Mouse (Mus musculus) brain, embryonic 14.5 days (tissue): Measurements from ENCODE around the gene H2-K1. TPM values are rescaled to one million over a fixed set of nuclear protein-coding genes. Genes with fewer than 3 reads are reported as not detected.
"Not testable (repeated sequence)": the region's sequence is repeated elsewhere in the genome, so short reads cannot be mapped to it uniquely, and the experiment has no call there.

Experiments used
- DNase-seq: peaks from one replicate; pipeline ENCODE4 v3.0.0-alpha.2; 2011; ENCODE audit warnings: low read depth
- CTCF ChIP-seq: fragments of 200-500 bp; IDR thresholded peaks from 2 replicates; pipeline ENCODE4 v1.5.1; 2012; ENCODE audit warnings: inconsistent platforms, mild to moderate bottlenecking, moderate library complexity, borderline replicate concordance; ENCODE audit not compliant: insufficient read depth, insufficient read length; ENCODE audit errors: extremely low read depth
- POLR2A ChIP-seq: fragments of 200-500 bp; IDR thresholded peaks from 2 replicates; pipeline ENCODE4 v1.6.1; 2012; ENCODE audit warnings: mild to moderate bottlenecking, inconsistent platforms, borderline replicate concordance; ENCODE audit not compliant: poor library complexity, insufficient read depth, insufficient read length, severe bottlenecking; ENCODE audit errors: extremely low read depth
- polyA plus RNA-seq: library from polyadenylated mRNA; depleted of rRNA; stranded (reverse); fragments of >200 nt; gene quantifications from 2 replicates; pipeline ENCODE4 v1.2.3, GENCODE M21; 2012

Gene H2-K1
- polyA plus RNA-seq, 1 experiment = 20.5 TPM

DNA sequence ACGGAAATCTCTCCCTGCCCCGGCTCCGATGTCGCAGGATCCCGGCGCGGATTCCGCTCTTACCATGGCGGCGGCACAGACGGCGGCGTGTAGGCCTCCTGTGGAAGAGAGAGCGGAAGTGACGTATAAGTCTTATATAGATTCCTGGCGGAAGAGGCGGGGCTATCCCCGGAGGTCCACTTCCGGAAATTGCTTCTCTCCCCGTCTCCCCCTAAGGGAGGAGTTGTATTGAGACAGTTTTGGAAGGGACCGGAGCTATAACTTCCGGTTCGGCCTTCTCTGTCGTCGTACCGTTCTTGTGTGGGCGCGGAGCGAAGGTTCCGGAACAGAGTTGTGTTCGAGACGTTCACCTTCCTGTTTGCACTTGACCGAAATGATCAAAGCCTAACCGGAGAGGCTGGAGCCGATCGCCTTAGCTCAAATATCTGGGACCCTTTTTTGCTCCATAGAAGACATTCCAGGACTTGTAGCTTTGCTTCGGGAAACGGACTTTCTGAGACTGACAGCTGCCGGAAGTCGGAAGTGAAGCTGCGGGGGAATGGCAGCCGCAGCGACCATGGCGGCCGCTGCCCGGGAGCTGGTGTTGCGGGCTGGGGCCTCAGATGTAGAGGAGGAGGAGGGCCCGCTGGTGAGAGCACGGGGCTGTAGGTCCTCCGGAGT is 44.5 kb downstream of the H2-K1 start, which contains the start of the genes Vps52 and Rps18:
TSS of gene Vps52 (plus strand) at position 258 of the 660 bp plus-strand sequence.
TSS of gene Rps18 (minus strand) at position 447 of the 660 bp plus-strand sequence.
- DNase-seq = peak; percentile 99
- TF ChIP-seq POLR2A = peak; percentile 83; the same call in 1 of the 2 replicates
- TF ChIP-seq CTCF = 0 out of 2 replicates have a peak, but pooled peaks have one; percentile 25

DNA sequence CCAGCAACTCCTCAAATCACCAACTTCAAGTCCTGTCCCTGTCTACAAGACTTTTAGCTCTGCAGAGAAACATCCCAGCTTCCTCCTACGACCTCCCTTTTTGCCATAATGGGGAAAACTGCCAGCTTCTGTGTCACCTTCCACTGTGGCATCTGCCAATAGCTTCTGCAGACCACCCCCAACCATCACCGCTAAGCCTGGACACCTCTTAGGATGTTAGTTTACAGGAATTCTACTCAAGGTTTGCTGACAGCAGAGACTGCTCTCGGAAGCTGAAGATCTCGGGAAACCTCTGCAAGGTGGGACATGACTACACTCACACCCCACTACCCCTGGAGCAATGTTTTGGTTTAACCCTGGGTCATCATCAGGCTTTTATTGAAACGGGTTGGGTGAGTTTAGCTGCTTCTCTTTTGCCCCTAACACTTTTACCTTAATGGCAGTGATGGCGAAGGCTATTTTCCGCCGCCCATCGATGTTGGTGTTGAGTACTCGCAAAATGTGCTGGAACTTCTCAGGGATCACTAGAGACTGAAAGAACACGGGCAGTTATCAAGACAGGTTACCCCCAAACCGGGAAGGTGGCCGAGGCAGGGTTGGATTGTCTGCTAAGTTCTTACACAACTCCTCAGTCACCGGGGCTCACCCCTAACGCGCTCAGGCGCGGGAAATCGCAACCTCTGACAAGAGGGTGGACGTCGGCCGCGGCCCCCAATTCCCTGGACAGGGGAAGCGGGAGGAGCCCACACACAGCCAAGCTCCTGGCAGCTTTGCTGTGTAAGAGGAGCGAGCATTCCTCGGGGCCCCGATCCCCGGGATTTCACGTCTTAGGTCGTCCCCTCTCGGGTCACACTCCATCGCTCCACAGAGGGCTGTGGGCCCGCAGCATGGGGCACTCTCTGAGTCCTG is 45.2 kb downstream of the H2-K1 start:
- DNase-seq = no peak
- TF ChIP-seq POLR2A = no peak
- TF ChIP-seq CTCF = no peak

DNA sequence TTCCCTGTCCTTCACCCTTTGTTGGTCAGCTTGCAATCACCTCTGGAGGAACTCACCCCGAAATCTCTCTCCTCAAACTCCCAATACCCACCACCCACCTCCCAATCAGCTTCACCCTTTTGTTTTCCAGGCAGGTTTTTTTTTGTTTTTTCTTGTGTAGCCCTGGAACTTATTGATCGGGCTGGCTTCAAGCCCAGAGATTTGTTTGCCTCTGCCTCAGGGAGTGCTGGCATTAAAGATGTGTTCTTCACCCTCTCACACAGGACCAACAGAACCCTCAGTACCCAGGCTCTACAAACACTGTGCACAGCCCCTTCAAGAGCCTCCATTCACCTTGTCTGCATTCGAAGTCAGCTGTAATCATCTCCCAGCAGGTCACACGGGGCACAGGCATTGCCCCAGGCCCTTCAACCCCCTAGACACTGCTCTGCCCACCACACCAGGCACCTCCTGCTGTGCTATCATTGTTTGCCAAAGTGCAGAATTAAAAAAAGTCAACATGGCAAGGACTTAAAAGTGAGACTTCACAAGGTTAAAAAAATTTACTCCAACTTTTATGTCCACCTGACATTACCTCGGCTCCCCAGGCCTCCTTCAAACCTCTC is 46.1 kb downstream of the H2-K1 start:
- no peak for DNase-seq
- TF ChIP-seq POLR2A = no peak
- TF ChIP-seq CTCF = no peak

DNA sequence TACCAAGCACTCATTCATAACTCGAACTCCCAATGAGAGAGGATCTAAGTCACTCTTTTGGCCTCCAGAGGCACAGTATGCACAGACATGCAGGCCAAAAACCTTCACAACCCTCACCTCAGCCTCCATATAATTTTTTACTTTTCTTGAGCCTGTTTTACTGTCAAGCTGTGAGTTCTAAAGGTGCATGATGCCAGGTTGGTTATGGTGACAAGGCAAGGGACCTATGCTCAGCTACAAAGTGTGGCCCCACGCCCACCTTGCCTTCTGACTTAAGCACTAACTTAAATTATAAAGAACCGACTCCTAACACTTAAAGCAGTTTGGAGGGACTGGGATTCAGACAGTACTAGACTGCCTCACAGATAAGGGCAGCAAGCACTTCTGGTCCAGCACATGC is 46.8 kb downstream of the H2-K1 start:
- TF ChIP-seq CTCF = no peak
- TF ChIP-seq POLR2A = no peak
- DNase-seq = no peak

DNA sequence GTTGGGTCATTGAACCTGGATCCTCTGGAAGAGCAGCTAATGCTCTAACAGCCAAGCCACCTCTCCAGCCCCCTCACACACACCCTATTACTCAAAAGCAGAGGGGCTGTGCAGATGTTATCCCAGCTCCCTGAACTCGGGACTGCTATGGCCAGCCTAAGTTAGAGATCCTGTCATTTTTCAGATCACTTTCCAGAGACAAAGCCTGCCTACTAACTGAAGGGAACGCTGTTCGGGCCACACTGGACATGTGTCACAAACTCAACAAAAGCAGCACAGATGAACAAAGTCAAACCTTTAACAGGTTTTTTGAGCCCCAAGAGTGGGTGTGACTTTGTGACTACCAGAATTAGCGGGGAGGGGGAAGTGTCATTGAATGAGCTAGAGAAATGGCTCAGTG is 47.3 kb downstream of the H2-K1 start:
- no peak for TF ChIP-seq CTCF
- no peak for TF ChIP-seq POLR2A
- DNase-seq = no peak

DNA sequence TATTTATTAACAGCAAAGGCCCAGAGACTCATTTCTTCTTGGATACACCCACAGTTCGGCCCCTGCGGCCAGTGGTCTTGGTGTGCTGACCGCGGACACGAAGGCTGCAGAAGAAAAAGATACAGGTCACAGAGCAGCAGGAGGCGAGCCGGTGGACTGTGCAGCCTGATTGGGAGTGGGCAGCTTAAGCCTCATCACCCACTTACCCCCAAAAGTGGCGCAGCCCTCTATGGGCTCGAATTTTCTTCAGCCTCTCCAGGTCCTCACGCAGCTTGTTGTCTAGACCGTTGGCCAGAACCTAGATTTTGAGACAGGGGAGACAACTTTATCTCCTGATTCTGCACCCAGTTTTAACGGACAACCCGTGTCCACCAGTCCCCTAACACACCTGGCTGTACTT is 48.1 kb downstream of the H2-K1 start:
- DNase-seq = not testable (repeated sequence)

DNA sequence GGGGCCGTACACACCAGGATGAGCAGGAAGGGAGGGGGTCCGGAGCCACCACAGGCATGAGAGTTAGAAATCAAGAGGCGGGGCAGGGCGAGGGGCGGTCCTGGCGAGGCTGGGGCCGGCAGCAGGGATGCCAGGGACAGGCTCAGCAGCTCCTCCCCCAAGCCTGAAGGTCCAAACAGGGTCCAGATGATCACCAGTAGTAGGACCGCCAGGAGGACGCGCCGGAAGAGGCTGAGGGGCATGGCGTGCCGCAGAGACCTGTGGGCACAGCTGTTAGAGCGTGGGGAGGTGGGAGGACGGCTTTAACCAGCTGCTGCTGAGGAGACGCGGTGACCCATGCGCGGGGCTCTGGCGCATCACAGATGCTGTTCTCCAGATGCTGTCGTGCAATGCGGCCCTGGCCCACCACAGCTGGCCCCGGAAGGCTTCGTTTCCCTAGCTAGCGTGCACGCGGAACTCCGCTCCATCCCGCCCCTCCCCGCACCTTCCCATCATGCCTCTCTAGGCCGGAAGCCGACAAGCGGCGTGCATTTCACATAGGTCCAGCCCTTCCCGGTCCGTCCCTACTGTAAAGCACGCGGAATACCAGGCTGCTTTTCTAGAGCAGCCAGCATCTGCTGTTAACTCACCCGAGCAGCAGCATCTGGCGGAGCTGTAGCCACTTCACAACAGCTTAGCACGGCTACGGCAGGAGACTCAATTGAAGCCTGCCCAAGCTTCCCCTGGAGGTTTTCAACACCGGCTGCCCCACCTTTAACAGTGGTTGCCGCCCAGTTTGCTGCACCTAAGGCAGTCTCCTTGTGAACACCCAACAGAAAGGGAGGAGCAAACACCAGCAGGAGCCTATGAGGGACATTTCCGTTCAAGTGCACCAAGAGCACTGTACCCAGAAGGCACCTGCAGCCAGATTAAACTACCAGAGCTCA is 48.9 kb downstream of the H2-K1 start, which contains the start of gene B3galt4:
TSS of gene B3galt4 (minus strand) at position 468 of the 926 bp plus-strand sequence.
- TF ChIP-seq POLR2A (peak; percentile 43; the same call in 1 of the 2 replicates), CTCF (no peak)
- peak; percentile 95 for DNase-seq

DNA sequence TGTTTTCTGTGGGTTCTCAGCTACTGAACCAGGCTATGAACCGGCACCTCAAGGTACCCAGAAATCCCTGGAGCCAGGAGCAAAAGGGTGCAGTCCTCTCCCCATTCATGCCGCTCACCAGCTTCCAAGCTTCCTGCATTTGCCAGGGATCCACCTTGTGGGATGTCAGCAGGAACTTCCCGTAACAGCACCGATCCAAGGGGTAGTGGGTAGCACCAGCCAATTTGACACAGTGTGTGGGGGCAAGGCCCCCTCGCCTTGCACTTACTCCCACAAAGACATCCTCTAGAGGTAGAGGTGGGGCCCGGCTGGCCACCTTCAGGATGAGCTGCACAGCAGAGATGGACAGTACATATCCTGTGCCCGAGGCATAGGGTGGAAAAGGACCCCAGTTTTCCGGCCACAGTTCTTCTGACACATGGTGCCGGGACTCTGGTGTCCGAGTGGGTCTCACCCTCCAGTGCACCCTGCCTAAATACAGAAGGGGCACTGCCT is 50.0 kb downstream of the H2-K1 start:
- no peak for DNase-seq
- no peak for TF ChIP-seq CTCF
- no peak for TF ChIP-seq POLR2A

DNA sequence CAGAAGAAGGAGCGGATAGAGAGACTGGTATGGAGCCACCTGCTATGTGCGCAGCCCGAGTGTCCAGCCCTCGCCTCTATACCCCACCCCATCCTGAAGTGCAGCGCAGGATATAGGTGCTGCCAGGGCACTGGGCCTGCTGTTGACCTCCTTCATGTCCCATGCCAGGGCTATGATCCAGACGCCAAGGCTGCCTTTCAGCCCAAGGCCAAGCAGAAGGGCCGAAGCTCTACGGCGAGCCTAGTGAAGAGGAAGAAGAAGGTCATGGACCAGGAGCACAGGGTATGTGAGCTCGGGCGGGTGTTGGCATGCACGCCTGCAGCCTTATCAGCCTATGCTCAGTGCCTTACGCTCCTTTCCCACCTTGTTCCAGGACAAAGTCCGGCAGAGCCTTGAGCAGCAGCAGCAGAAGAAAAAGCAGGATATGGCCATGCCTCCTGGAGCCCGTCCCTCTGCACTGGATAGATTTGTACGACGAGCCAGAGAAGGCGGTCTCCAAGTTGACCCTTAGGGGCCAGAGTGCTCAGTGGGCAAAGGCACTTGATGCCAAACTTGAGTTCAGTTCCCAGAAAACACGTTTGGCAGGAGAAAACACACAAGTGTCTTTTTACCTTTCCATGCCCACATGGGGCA is 51.1 kb downstream of the H2-K1 start:
- no peak for TF ChIP-seq CTCF
- no peak for TF ChIP-seq POLR2A

More for the DNA sequence above, 51.1 kb downstream of the H2-K1 start:
- DNase-seq = no peak
